Mouse (Mus musculus) stomach, postnatal 0 days (tissue): ENCODE results near the gene Gpld1. TPM values are rescaled to one million over a fixed set of nuclear protein-coding genes. Genes with fewer than 3 reads are reported as not detected.
"Not testable (repeated sequence)": the region's sequence is repeated elsewhere in the genome, so short reads cannot be mapped to it uniquely, and the experiment has no call there.

ENCODE experiments used
- ATAC-seq: fragments of 200-750 bp; cut with Nextera tagmentation; 2 replicates; pipeline ENCODE4 v1.8.0; 2017; ENCODE audit not compliant: low FRiP score, low TSS enrichment
- DNase-seq: peaks from one replicate; pipeline ENCODE4 v3.0.0-alpha.2; 2016; ENCODE audit warnings: low spot score
- H3K27ac ChIP-seq: fragments of 300-500 bp; sonication (generic); replicated peaks from 2 replicates; pipeline ENCODE4 v1.5.1; 2014; ENCODE audit warnings: mild to moderate bottlenecking, control low read depth
- H3K27me3 ChIP-seq: fragments of 300-500 bp; sonication (generic); 2 replicates; pipeline ENCODE4 v1.6.1; 2014; ENCODE audit warnings: low read length; ENCODE audit not compliant: control insufficient read depth, insufficient read depth
- H3K36me3 ChIP-seq: fragments of 300-500 bp; sonication (generic); 2 replicates; pipeline ENCODE4 v1.6.1; 2014; ENCODE audit warnings: low read length, mixed read lengths; ENCODE audit not compliant: control insufficient read depth, insufficient read depth
- H3K4me1 ChIP-seq: fragments of 300-500 bp; sonication (generic); replicated peaks from 2 replicates; pipeline ENCODE4 v1.6.1; 2014; ENCODE audit warnings: antibody characterized with exemption; ENCODE audit not compliant: control insufficient read depth, insufficient read depth
- H3K4me2 ChIP-seq: fragments of 300-500 bp; sonication (generic); replicated peaks from 2 replicates; pipeline ENCODE4 v1.6.1; 2014; ENCODE audit warnings: low read depth, mild to moderate bottlenecking, control low read depth, moderate library complexity
- H3K4me3 ChIP-seq: fragments of 300-500 bp; sonication (generic); 2 replicates; pipeline ENCODE4 v1.5.1; 2014; ENCODE audit warnings: low read depth, low read length, control low read depth
- H3K9ac ChIP-seq: fragments of 300-500 bp; sonication (generic); 2 replicates; pipeline ENCODE4 v1.6.1; 2014; ENCODE audit warnings: mild to moderate bottlenecking, low read length, control low read depth, mixed read lengths
- H3K9me3 ChIP-seq: fragments of 300-500 bp; sonication (generic); 2 replicates; pipeline ENCODE4 v1.6.1; 2016; ENCODE audit warnings: low read length; ENCODE audit not compliant: control insufficient read depth
- CTCF ChIP-seq: IDR thresholded peaks from 2 replicates; pipeline ENCODE4 v1.5.1; 2016; ENCODE audit warnings: antibody characterized with exemption, low read depth, mild to moderate bottlenecking, moderate library complexity
- EP300 ChIP-seq: optimal IDR thresholded peaks from 2 replicates; pipeline ENCODE3; 2016; ENCODE audit warnings: antibody characterized with exemption
- WGBS: fragments of 180-500 bp; shearing (Covaris S2); extraction: QIAGEN DNeasy Blood & Tissue Kit; methylation state at CpG from one replicate; pipeline ENCODE4 v1.1.7; 2014; 5-methylcytosine and 5-hydroxymethylcytosine counted together
- polyA plus RNA-seq: library from polyadenylated mRNA; unstranded; fragments of >200 nt; fragmentation: Nextera tagmentation; extraction: Ambion mirVana; gene quantifications from 2 replicates; pipeline ENCODE4 v1.2.1, GENCODE M21; 2015

The Gpld1 gene
- polyA plus RNA-seq, 1 experiment from 2014 or later: 26.0 TPM

- Histone ChIP-seq H3K4me1 (no peaks in the 10 kb centered on the region), H3K9ac (0 out of 2 replicates have a peak overlapping the region, but pooled peaks have one; percentile 23), H3K4me3 (peak overlapping the region; percentile 33), H3K9me3 (no peaks in the 10 kb centered on the region), H3K27ac (no peak overlapping the region), H3K36me3 (peaks cover 2% of the 10 kb centered on the region; the same call in 1 of the 2 replicates), H3K4me2 (peak overlapping the region; percentile 57), H3K27me3 (no peaks in the 10 kb centered on the region)
- no peak for TF ChIP-seq CTCF
- no peak for TF ChIP-seq EP300
- peak; percentile 64; the same call in 1 of the 2 replicates for ATAC-seq
- WGBS: 12% methylated on average over 15 of the region's 15 CpGs
- peak; percentile 60 for DNase-seq
Measured at GRCm38 (mm10) chr13:24965130-24965845, 22.3 kb downstream of the Gpld1 start.

GRCm38 (mm10) chr13:24965846-24966201 is 22.9 kb downstream of the Gpld1 start:
- Histone ChIP-seq H3K9ac (0 out of 2 replicates have a peak overlapping the region, but pooled peaks have one; percentile 23), H3K9me3 (no peaks in the 10 kb centered on the region), H3K36me3 (peaks cover 2% of the 10 kb centered on the region; the same call in 1 of the 2 replicates), H3K4me1 (no peaks in the 10 kb centered on the region), H3K27ac (no peak overlapping the region), H3K4me3 (peak overlapping the region; percentile 33), H3K4me2 (peak overlapping the region; percentile 57), H3K27me3 (no peaks in the 10 kb centered on the region)
- DNase-seq: no peak
- WGBS: 26% methylated on average over 5 of the region's 5 CpGs
- ATAC-seq: peak; percentile 26; the same call in 1 of the 2 replicates
- TF ChIP-seq CTCF (no peak), EP300 (no peak)

GRCm38 (mm10) chr13:24971776-24972175 is 28.8 kb downstream of the Gpld1 start:
- H3K36me3 ChIP-seq, H3K9me3 ChIP-seq, H3K9ac ChIP-seq, H3K4me1 ChIP-seq, ATAC-seq, H3K4me3 ChIP-seq, DNase-seq, H3K27me3 ChIP-seq, H3K27ac ChIP-seq, H3K4me2 ChIP-seq: not testable (repeated sequence)
- 76% methylated on average over 3 of the region's 3 CpGs for WGBS

GRCm38 (mm10) chr13:24976384-24976783 is 33.4 kb downstream of the Gpld1 start:
- no peak for DNase-seq
- Histone ChIP-seq H3K27ac (no peak overlapping the region), H3K4me2 (no peak overlapping the region), H3K27me3 (no peaks in the 10 kb centered on the region), H3K4me3 (no peak overlapping the region), H3K9ac (no peak overlapping the region), H3K4me1 (no peaks in the 10 kb centered on the region), H3K9me3 (no peaks in the 10 kb centered on the region), H3K36me3 (no peaks in the 10 kb centered on the region)
- WGBS: 67% methylated on average over 4 of the region's 4 CpGs
- TF ChIP-seq EP300 (no peak), CTCF (no peak)
- ATAC-seq: no peak

- 56% methylated on average over 5 of the region's 5 CpGs for WGBS
- H3K27me3 ChIP-seq: no peaks in the 10 kb centered on the region
- H3K9ac ChIP-seq: no peak overlapping the region
- no peak overlapping the region for H3K4me3 ChIP-seq
- no peak overlapping the region for H3K4me2 ChIP-seq
- no peak for DNase-seq
- peak; percentile 52; the same call in 1 of the 2 replicates for ATAC-seq
- H3K4me1 ChIP-seq: no peaks in the 10 kb centered on the region
- no peaks in the 10 kb centered on the region for H3K36me3 ChIP-seq
- TF ChIP-seq CTCF (no peak), EP300 (no peak)
- H3K27ac ChIP-seq: no peak overlapping the region; the same call in none of the 2 replicates
- no peaks in the 10 kb centered on the region for H3K9me3 ChIP-seq
Measured at GRCm38 (mm10) chr13:24977820-24978342, 34.9 kb downstream of the Gpld1 start.

GRCm38 (mm10) chr13:24981031-24981430 is 38.1 kb downstream of the Gpld1 start:
- ATAC-seq: no peak
- no peak for DNase-seq
- Histone ChIP-seq H3K4me2 (no peak overlapping the region), H3K9me3 (no peaks in the 10 kb centered on the region), H3K4me1 (no peaks in the 10 kb centered on the region), H3K4me3 (no peak overlapping the region), H3K9ac (no peak overlapping the region), H3K27ac (no peak overlapping the region), H3K27me3 (no peaks in the 10 kb centered on the region), H3K36me3 (no peaks in the 10 kb centered on the region)
- TF ChIP-seq CTCF (no peak), EP300 (no peak)
- 72% methylated on average over 6 of the region's 6 CpGs for WGBS
